Mouse (Mus musculus) embryonic fibroblast, embryonic 13.5 days (primary cell): ENCODE data around the gene Gm12248.

ENCODE experiments used
- CTCF ChIP-seq: IDR thresholded peaks from 2 replicates; pipeline ENCODE4 v1.5.1; 2011; ENCODE audit warnings: mild to moderate bottlenecking, control low read depth, low read length, moderate library complexity, borderline replicate concordance; ENCODE audit not compliant: insufficient read depth
- POLR2A ChIP-seq: IDR thresholded peaks from 2 replicates; pipeline ENCODE4 v1.6.1; 2011; ENCODE audit warnings: low read depth, mild to moderate bottlenecking, control low read depth, low read length, moderate library complexity

- TF ChIP-seq CTCF (no peak), POLR2A (no peak)
Observed at GRCm38 (mm10) chr11:58123711-58124110, 30.8 kb upstream of the Gm12248 start.
